Mouse (Mus musculus) embryonic fibroblast, embryonic 13.5 days (primary cell): Measurements from ENCODE around the gene Pkd1l3.

ENCODE experiments used
- CTCF ChIP-seq: IDR thresholded peaks from 2 replicates; pipeline ENCODE4 v1.5.1; 2011; ENCODE audit warnings: mild to moderate bottlenecking, control low read depth, low read length, moderate library complexity, borderline replicate concordance; ENCODE audit not compliant: insufficient read depth
- POLR2A ChIP-seq: IDR thresholded peaks from 2 replicates; pipeline ENCODE4 v1.6.1; 2011; ENCODE audit warnings: low read depth, mild to moderate bottlenecking, control low read depth, low read length, moderate library complexity

DNA sequence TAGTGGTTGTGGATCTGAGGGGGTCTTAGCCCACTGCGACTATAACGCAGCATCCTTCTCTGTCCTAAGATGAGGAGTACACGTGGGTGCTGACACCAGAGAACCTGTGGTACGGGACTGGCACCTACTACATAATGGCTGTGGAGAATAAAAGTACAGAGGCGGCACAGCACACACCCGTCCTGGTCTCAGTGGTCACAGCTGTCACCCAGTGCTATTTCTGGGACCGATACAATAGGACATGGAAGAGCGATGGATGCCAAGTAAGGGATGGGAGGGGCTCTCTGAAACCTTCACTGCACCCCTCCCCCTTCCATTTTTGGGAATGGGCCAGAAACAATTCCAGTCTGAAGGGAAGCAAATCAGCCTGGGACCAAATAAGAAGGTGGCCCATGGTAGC, 20.8 kb downstream of the Pkd1l3 start:
- TF ChIP-seq CTCF (no peak), POLR2A (no peak)
